Mouse (Mus musculus) midbrain, embryonic 14.5 days (tissue): Measurements from ENCODE around the gene Mrps23. TPM values are rescaled to one million over a fixed set of nuclear protein-coding genes. Genes with fewer than 3 reads are reported as not detected.

Experiments used
- ATAC-seq: fragments of 200-750 bp; cut with Nextera tagmentation; 2 replicates; pipeline ENCODE4 v1.8.0; 2017; ENCODE audit warnings: moderate number of reproducible peaks, moderate library complexity; ENCODE audit not compliant: low FRiP score, low TSS enrichment
- DNase-seq: peaks from one replicate; pipeline ENCODE4 v3.0.0-alpha.2; 2015
- H3K27ac ChIP-seq: fragments of 300-500 bp; sonication (generic); replicated peaks from 2 replicates; pipeline ENCODE4 v1.5.1; 2014; ENCODE audit warnings: mild to moderate bottlenecking, low read depth, low read length, moderate library complexity
- H3K27me3 ChIP-seq: fragments of 300-500 bp; sonication (generic); 2 replicates; pipeline ENCODE4 v1.6.1; 2014; ENCODE audit warnings: low read length, control low read depth, mixed read lengths; ENCODE audit not compliant: control insufficient read depth, insufficient read depth
- H3K36me3 ChIP-seq: fragments of 300-500 bp; sonication (generic); 2 replicates; pipeline ENCODE4 v1.6.1; 2014; ENCODE audit warnings: low read length, control low read depth; ENCODE audit not compliant: control insufficient read depth, insufficient read depth
- H3K4me1 ChIP-seq: fragments of 300-500 bp; sonication (generic); 2 replicates; pipeline ENCODE4 v1.6.1; 2014; ENCODE audit warnings: mild to moderate bottlenecking, antibody characterized with exemption, low read length, control low read depth; ENCODE audit not compliant: control insufficient read depth, insufficient read depth
- H3K4me2 ChIP-seq: fragments of 300-500 bp; sonication (generic); 2 replicates; pipeline ENCODE4 v1.6.1; 2014; ENCODE audit warnings: mild to moderate bottlenecking, low read length, moderate library complexity
- H3K4me3 ChIP-seq: fragments of 300-500 bp; sonication (generic); replicated peaks from 2 replicates; pipeline ENCODE4 v1.5.1; 2014; ENCODE audit warnings: low read depth, low read length
- H3K9ac ChIP-seq: fragments of 300-500 bp; sonication (generic); replicated peaks from 2 replicates; pipeline ENCODE4 v1.6.1; 2014; ENCODE audit warnings: mild to moderate bottlenecking, low read length, moderate library complexity
- H3K9me3 ChIP-seq: fragments of 300-500 bp; sonication (generic); 2 replicates; pipeline ENCODE4 v1.6.1; 2016; ENCODE audit warnings: low read length, control low read depth, mixed read lengths; ENCODE audit not compliant: control insufficient read depth
- WGBS: fragments of 180-500 bp; shearing (Covaris S2); extraction: QIAGEN DNeasy Blood & Tissue Kit; methylation state at CpG from one replicate; pipeline ENCODE4 v1.1.7; 2014; 5-methylcytosine and 5-hydroxymethylcytosine counted together
- polyA plus RNA-seq: library from polyadenylated mRNA; unstranded; fragments of >200 nt; fragmentation: Nextera tagmentation; extraction: Ambion mirVana; gene quantifications from 2 replicates; pipeline ENCODE4 v1.2.1, GENCODE M21; 2014

Gene Mrps23
- polyA plus RNA-seq, 1 experiment from 2014 or later: 70.0 TPM

DNA sequence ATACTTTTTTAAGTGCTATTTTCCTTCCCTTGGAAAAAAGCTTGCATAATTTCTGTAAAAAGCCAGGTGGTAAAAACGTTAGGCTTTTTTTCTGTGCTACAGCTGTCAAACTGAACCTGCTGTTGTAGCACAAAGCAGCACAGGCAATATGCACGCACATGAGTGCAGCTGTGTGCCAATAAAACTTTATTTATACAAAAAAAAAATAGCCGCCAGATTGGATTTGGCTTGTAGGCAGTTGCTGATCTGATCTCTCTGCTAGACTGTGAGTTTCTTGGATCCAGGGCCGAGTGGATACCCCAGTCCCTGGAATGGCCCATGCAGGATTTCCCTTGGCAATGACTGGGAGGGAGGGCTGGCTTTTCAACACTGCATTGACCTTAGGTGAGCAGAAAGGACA lies 53.5 kb downstream of the Mrps23 start:
- Histone ChIP-seq H3K9ac (no peak overlapping the region), H3K36me3 (no peaks in the 10 kb centered on the region), H3K4me3 (no peak overlapping the region), H3K27me3 (no peaks in the 10 kb centered on the region), H3K4me1 (peaks cover 22% of the 10 kb centered on the region), H3K9me3 (no peaks in the 10 kb centered on the region), H3K4me2 (no peak overlapping the region), H3K27ac (no peak overlapping the region)
- no peak for DNase-seq
- no peak for ATAC-seq
- WGBS: 86% methylated on average over 4 of the region's 4 CpGs

- H3K27me3 ChIP-seq: no peaks in the 10 kb centered on the region
- WGBS: 92% methylated on average over 4 of the region's 4 CpGs
- H3K4me2 ChIP-seq: no peak overlapping the region
- no peak overlapping the region for H3K9ac ChIP-seq
- ATAC-seq (no peak), DNase-seq (no peak)
- no peaks in the 10 kb centered on the region for H3K36me3 ChIP-seq
- no peak overlapping the region for H3K27ac ChIP-seq
- H3K4me1 ChIP-seq: peaks cover 18% of the 10 kb centered on the region
- no peaks in the 10 kb centered on the region for H3K9me3 ChIP-seq
- H3K4me3 ChIP-seq: no peak overlapping the region
Measured at GRCm38 (mm10) chr11:88258212-88258611, 54.0 kb downstream of the Mrps23 start.

DNA sequence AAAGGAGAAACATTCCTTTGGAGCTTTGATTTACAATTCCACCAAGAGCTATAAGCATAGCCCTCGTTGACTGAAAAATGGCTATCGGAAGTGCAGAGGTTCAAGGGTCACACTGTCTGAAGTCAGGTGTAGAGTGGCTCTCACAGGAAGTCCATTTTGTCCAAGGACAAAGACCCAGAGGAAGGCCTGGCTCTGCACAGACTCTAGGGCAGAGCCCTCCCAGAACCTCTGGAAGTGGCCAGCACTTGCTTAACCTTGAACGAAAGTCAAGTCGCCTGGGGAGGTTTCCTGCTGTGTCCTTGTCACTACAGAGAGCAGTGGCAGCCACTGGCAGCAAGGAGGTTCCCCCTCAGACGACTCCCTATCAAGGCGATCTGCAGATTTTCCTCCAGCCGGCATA lies 56.3 kb downstream of the Mrps23 start:
- H3K4me1 ChIP-seq: peaks cover 6% of the 10 kb centered on the region
- no peak overlapping the region for H3K9ac ChIP-seq
- no peak overlapping the region for H3K27ac ChIP-seq
- no peak overlapping the region for H3K4me3 ChIP-seq
- no peak overlapping the region for H3K4me2 ChIP-seq
- H3K9me3 ChIP-seq: no peaks in the 10 kb centered on the region
- H3K27me3 ChIP-seq: no peaks in the 10 kb centered on the region
- DNase-seq (no peak), ATAC-seq (no peak)
- WGBS: 60% methylated on average over 7 of the region's 7 CpGs
- H3K36me3 ChIP-seq: no peaks in the 10 kb centered on the region

Other genes starting within 250 kb of the Mrps23 start
- 28.3 and 46.5 TPM in 2 replicates for gene Dynll2, start 216.9 kb upstream of the Mrps23 start, polyA plus RNA-seq
- gene Srsf1, start 157.0 kb upstream of the Mrps23 start, polyA plus RNA-seq: 225 and 342 TPM in 2 replicates
- gene Vezf1, start 136.1 kb upstream of the Mrps23 start, polyA plus RNA-seq: 58.9 and 69.9 TPM in 2 replicates
- 29.6 and 31.1 TPM in 2 replicates for gene Cuedc1, start 106.3 kb upstream of the Mrps23 start, polyA plus RNA-seq
- 0.30 and 0.59 TPM in 2 replicates for gene Ccdc182, start 89.7 kb downstream of the Mrps23 start, polyA plus RNA-seq